Mouse (Mus musculus) embryonic facial prominence, embryonic 11.5 days (tissue): ENCODE measurements around the gene Tinf2. TPM values are rescaled to one million over a fixed set of nuclear protein-coding genes. Genes with fewer than 3 reads are reported as not detected.

Experiments used
- ATAC-seq: fragments of 200-750 bp; cut with Nextera tagmentation; replicated peaks from 2 replicates; pipeline ENCODE4 v1.8.0; 2017; ENCODE audit warnings: low read depth; ENCODE audit not compliant: insufficient number of reproducible peaks, low FRiP score, low TSS enrichment
- DNase-seq: peaks from one replicate; pipeline ENCODE4 v3.0.0-alpha.2; 2015; ENCODE audit warnings: low spot score
- H3K27ac ChIP-seq: fragments of 300-500 bp; sonication (generic); replicated peaks from 2 replicates; pipeline ENCODE4 v1.5.1; 2014; ENCODE audit warnings: mild to moderate bottlenecking, low read depth, low read length, control low read depth
- H3K27me3 ChIP-seq: fragments of 300-500 bp; sonication (generic); 2 replicates; pipeline ENCODE4 v1.6.1; 2014; ENCODE audit warnings: mild to moderate bottlenecking, low read length, moderate library complexity, mixed read lengths; ENCODE audit not compliant: control insufficient read depth, insufficient read depth
- H3K36me3 ChIP-seq: fragments of 300-500 bp; sonication (generic); replicated peaks from 2 replicates; pipeline ENCODE4 v1.6.1; 2014; ENCODE audit warnings: low read depth, mild to moderate bottlenecking, low read length, moderate library complexity, mixed read lengths; ENCODE audit not compliant: control insufficient read depth, insufficient read depth
- H3K4me1 ChIP-seq: fragments of 300-500 bp; sonication (generic); 2 replicates; pipeline ENCODE4 v1.6.1; 2014; ENCODE audit warnings: low read length, mixed read lengths; ENCODE audit not compliant: control insufficient read depth, insufficient read depth
- H3K4me2 ChIP-seq: fragments of 300-500 bp; sonication (generic); 2 replicates; pipeline ENCODE4 v1.6.1; 2014; ENCODE audit warnings: low read depth, mild to moderate bottlenecking, control low read depth, low read length, moderate library complexity
- H3K4me3 ChIP-seq: fragments of 300-500 bp; sonication (generic); 2 replicates; pipeline ENCODE4 v1.5.1; 2014; ENCODE audit warnings: low read depth, low read length, control low read depth
- H3K9ac ChIP-seq: fragments of 300-500 bp; sonication (generic); replicated peaks from 2 replicates; pipeline ENCODE4 v1.6.1; 2014; ENCODE audit warnings: mild to moderate bottlenecking, control low read depth, low read length
- H3K9me3 ChIP-seq: fragments of 300-500 bp; sonication (generic); replicated peaks from 2 replicates; pipeline ENCODE4 v1.6.1; 2016; ENCODE audit warnings: mild to moderate bottlenecking, low read length, inconsistent platforms, mixed read lengths; ENCODE audit not compliant: control insufficient read depth
- WGBS: fragments of 180-500 bp; shearing (Covaris S2); extraction: QIAGEN DNeasy Blood & Tissue Kit; methylation state at CpG from one replicate; pipeline ENCODE4 v1.1.7; 2014; 5-methylcytosine and 5-hydroxymethylcytosine counted together
- polyA plus RNA-seq: library from polyadenylated mRNA; unstranded; fragments of >200 nt; fragmentation: Nextera tagmentation; extraction: Ambion mirVana; gene quantifications from 2 replicates; pipeline ENCODE4 v1.2.1, GENCODE M21; 2014

The Tinf2 gene
- polyA plus RNA-seq: 61.3 and 67.7 TPM in 2 replicates

DNA sequence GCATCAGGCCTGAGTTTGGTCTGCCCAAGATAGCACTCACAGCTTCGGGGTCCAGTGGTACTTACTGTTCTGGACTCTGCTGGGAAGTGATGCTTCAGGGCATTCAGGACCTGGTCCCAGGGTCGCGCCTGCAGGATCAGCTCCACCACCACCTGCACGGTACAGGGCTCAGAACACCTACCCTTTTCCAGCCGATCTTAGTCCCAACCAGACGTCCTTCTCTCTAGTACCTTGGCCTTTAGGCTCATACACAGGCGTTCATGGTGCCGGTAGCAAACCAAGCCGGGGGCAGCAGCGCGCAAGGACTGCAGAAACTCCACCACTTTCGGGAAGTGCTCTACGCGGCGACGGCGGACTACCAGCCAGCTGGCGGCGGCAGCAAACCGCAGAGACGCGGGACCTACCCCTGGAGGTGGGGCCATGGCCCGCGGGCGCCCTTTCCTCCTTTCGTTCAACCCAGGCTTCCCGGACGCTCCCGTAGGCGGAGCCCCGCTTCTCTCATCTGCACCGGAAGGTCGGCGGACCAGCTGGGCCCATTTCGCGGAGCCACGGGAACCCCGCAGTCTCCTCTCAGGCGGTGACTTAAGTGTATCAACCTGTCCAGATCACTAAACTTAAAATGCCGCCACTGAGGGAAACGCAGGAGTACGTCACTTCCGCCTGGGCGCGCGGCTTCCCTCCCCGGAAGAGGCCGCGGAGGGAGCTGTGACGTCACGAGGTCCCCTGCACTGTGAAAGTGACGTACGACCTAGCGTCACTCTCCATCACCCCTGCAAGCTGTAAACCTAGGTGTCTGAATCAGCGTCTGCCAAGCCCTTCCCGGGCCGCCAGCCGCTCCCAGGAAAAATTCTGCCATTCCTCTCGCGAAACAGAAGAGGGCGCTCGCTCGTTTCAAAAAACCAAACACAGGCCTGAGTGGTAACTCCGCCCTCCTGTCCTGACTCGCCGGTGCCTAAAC lies at the start of gene Tinf2:
Tinf2 (minus strand) TSS at position 661 of the 958 bp plus-strand sequence.
- Histone ChIP-seq H3K36me3 (peaks cover 17% of the 10 kb centered on the region), H3K27me3 (no peaks in the 10 kb centered on the region), H3K9me3 (no peaks in the 10 kb centered on the region), H3K27ac (peak within 1 kb of the TSS; percentile 63; the same call in 1 of the 2 replicates), H3K9ac (peak within 1 kb of the TSS; percentile 79), H3K4me2 (peak within 1 kb of the TSS; percentile 69), H3K4me3 (peak within 1 kb of the TSS; percentile 73), H3K4me1 (no peaks in the 10 kb centered on the region)
- ATAC-seq (peak; percentile 95), DNase-seq (peak; percentile 97)
- under 1% methylated on average over 66 of the region's 66 CpGs for WGBS

DNA sequence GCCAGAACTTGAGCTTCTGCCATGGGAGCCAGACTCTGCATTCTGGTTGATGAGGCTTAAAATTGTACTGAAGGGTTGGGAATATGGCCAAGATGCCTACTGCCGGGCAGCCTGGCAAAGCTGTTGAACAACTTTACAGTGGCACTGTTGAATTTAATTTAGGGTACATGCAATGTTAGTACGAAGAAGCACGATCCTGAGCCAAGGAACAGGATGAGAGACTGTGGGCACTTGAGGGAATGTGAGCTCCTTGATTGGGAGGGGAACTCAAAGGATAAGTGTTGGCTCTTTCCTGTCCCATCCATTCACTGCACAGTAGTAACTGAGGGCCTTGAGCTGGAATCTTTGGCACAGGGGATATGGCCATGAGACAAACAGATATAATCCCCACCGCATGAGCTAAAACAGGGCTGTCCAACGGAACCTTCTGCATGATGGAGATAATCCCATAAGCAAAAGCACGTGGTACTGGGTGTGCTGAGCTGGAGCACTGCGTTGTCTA lies 49.0 kb upstream of the Tinf2 start:
- H3K4me1 ChIP-seq: no peaks in the 10 kb centered on the region
- H3K36me3 ChIP-seq: no peaks in the 10 kb centered on the region
- no peaks in the 10 kb centered on the region for H3K27me3 ChIP-seq
- no peak for ATAC-seq
- H3K27ac ChIP-seq: no peak overlapping the region
- H3K4me3 ChIP-seq: no peak overlapping the region
- H3K9me3 ChIP-seq: no peaks in the 10 kb centered on the region
- H3K4me2 ChIP-seq: no peak overlapping the region
- 89% methylated on average over 7 of the region's 7 CpGs for WGBS
- no peak for DNase-seq
- H3K9ac ChIP-seq: no peak overlapping the region

DNA sequence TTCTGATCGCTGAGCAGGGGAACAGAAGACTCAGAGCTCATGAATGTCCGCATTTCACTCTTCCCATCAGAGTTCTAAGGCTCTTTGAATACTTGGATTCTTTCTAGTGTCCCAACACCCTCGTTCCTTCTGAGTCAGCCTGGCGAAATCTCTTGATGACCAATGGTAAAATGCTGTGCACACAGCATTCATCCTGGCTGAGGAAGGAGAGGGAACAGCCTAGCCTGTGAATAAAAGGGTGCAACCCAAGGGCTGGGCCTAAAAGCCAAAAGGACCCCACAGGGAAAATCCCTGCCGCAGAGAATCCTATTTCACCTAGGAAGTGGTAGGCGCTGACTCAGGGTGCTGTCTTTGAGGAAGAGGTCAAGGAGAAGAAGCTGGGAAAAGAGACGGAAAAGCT lies 48.5 kb upstream of the Tinf2 start:
- H3K9ac ChIP-seq: no peak overlapping the region
- no peak for ATAC-seq

DNA sequence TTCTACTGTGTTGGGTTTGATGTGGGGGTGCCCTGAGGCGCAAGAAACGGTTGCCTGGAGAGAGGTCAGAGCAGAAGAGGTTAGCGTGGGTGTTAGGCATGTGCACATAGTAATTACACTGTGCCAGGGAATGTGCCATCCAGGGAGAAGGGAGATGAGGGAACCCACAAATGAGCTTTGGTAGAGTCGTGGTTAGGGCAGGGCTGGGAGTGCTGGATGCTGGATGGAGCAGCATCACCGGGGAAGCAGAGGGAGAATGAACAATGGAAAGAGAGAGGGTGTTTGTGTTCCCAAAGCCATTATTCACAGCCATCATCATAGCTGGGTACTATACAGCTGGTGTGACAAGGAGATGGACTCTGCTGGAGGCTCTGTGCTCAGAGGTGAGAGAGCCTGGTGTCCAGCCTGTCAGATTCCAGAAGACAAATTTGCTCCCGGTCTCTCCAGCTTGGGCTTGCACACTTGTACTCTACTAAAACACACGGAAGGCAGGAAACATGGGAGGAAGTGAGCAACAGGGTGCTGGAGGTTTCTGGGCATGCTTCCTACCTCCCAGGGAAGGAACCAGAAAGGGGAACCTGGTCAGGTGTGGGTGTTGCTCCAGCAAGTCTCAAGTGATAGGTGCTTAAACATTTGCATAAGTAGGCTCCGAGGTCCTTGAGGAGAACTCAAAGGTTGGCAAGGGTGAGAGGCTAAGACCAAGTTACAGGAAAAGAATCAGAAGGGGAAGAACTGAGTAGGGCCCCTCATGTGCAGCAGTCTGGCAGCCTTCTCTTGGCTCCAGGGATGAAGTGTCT lies 46.5 kb upstream of the Tinf2 start:
- H3K9ac ChIP-seq: no peak overlapping the region
- no peak for DNase-seq
- no peak overlapping the region for H3K4me2 ChIP-seq
- H3K27me3 ChIP-seq: no peaks in the 10 kb centered on the region
- H3K4me3 ChIP-seq: no peak overlapping the region
- H3K27ac ChIP-seq: no peak overlapping the region
- no peak for ATAC-seq
- H3K4me1 ChIP-seq: no peaks in the 10 kb centered on the region
- 71% methylated on average over 8 of the region's 8 CpGs for WGBS
- no peaks in the 10 kb centered on the region for H3K9me3 ChIP-seq
- H3K36me3 ChIP-seq: no peaks in the 10 kb centered on the region

More for the DNA sequence above, 48.5 kb upstream of the Tinf2 start:
- Histone ChIP-seq H3K4me2 (no peak overlapping the region), H3K36me3 (no peaks in the 10 kb centered on the region), H3K4me1 (no peaks in the 10 kb centered on the region), H3K4me3 (no peak overlapping the region), H3K27ac (no peak overlapping the region), H3K27me3 (no peaks in the 10 kb centered on the region), H3K9me3 (no peaks in the 10 kb centered on the region)
- WGBS: 84% methylated on average over 7 of the region's 7 CpGs
- no peak for DNase-seq

DNA sequence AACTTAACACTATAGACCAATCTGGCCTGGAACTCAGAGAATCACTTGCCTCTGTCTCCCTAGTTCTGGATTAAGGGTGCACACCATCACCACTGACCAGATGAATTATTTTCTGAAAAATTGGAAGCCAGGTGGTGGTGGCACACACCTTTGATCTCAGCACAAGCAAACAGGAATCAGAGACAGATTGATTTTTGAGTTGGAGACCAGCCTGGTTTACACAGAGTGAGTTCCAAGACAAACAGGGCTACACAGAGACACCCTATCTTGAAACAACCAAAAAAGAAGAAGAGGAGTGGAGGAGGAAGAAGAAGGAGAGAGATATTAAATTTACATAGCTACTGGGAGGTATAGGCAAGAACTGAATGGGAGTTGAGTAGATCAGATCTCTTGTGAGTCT lies 44.6 kb upstream of the Tinf2 start:
- Histone ChIP-seq H3K27me3 (no peaks in the 10 kb centered on the region), H3K4me1 (no peaks in the 10 kb centered on the region), H3K9ac (no peak overlapping the region), H3K4me2 (no peak overlapping the region), H3K9me3 (no peaks in the 10 kb centered on the region), H3K36me3 (no peaks in the 10 kb centered on the region), H3K27ac (no peak overlapping the region), H3K4me3 (no peak overlapping the region)
- DNase-seq: no peak
- no peak for ATAC-seq

DNA sequence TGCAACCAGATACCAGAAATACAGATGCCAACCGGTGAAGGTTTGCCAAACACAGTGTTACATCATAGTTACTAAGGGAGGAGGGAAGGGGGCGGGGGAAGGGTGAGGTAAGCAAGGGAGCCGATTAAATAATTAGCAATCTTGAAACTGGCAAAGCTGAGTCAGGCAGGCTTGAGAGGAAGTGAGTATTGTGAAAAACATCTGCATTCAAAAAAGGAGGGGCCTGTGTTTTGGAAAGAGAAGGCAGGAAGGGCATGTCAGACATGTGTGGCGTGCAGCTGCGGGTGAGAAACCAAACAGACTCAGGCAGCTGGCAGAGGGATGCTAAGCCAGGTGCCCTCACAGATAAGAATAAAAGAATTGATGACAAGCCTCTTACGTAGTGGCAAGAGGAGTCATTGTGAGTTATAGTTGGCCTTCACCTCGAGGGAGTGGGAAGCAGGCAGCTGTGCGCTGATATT lies 42.8 kb upstream of the Tinf2 start:
- Histone ChIP-seq H3K4me1 (no peaks in the 10 kb centered on the region), H3K36me3 (no peaks in the 10 kb centered on the region), H3K9me3 (no peaks in the 10 kb centered on the region), H3K27me3 (no peaks in the 10 kb centered on the region), H3K4me3 (no peak overlapping the region), H3K9ac (no peak overlapping the region), H3K4me2 (no peak overlapping the region), H3K27ac (no peak overlapping the region)
- no peak for DNase-seq
- no peak for ATAC-seq
- WGBS: 63% methylated on average over 8 of the region's 8 CpGs

DNA sequence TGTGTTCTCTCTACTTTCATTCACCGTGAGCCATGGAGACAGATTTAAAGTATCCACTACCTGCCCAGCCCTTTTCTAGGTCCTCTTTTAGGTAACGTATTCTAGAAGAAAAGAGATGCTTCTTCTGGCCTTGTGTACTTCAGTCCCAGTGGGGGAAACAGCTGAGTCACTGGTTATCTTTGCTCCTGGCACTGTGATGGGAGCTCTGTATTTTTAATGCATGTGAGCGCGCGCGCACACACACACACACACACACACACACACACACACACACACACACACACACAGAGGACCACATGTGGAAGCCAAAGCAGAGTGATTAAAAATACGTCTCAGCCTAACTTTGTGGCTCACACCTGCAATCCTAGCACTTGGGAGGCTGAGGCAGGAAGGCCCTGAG lies 41.8 kb upstream of the Tinf2 start:
- no peak overlapping the region for H3K4me2 ChIP-seq
- no peaks in the 10 kb centered on the region for H3K9me3 ChIP-seq
- no peak overlapping the region for H3K9ac ChIP-seq
- 93% methylated on average over 7 of the region's 7 CpGs for WGBS
- DNase-seq: no peak
- H3K4me3 ChIP-seq: no peak overlapping the region
- H3K36me3 ChIP-seq: peaks cover under 1% of the 10 kb centered on the region; the same call in 1 of the 2 replicates
- no peak for ATAC-seq
- no peaks in the 10 kb centered on the region for H3K27me3 ChIP-seq
- H3K27ac ChIP-seq: no peak overlapping the region
- no peaks in the 10 kb centered on the region for H3K4me1 ChIP-seq
